Mouse (Mus musculus): ENCODE data around the gene Rbfox1. TPM values are rescaled to one million over a fixed set of nuclear protein-coding genes. Genes with fewer than 3 reads are reported as not detected.

The Rbfox1 gene
- polyA plus RNA-seq, 1 experiment from 2014 or later, result 0.71 TPM

DNA sequence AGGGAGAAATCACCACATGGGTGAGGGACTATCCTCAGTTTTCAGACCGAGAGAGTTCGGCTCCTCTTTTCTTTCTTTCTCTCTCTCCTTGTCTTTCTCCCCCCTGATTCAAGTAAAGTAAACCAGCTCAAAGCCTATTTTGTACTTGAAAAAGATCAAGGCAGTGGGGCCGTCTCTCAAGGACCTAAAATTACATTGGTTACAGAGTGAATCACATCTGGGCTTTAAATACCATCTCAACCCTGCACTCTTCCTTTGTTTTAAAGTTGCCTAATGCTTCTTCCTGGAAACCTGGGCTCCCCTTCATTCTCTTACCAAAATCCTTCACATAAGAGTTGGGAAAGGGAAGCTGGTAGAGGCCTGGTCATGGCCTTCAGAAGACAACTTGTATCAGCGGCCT lies 1267.2 kb downstream of the Rbfox1 start:
- H3K4me1 ChIP-seq, result peaks cover 57% of the 10 kb centered on the region
- no peak for DNase-seq (ENCODE audit: extremely low spot score, low spot score)
- 76% methylated on average over 4 of the region's 4 CpGs for WGBS

DNA sequence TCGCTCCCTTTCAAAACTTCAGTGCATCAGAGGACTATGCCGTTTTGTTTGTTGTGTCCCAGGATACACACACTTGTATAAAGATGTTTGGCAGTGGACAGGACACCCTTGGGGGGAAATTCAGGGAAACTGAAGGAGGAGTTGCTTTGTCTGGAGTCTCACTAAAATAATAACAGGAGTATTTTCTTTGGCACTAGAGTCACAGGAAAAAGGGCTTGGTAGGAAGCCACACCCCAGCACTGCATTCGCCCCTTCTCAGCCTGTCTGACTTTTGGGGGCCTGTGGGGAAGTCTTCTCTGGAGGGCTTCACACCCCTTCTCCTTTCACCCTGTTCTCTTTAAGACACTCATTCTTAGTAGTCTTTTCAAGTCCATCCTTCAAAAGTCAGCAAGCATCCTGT lies 1269.5 kb downstream of the Rbfox1 start:
- 91% methylated on average over 3 of the region's 3 CpGs for WGBS
- no peak for DNase-seq (ENCODE audit: extremely low spot score, low spot score)
- no peaks in the 10 kb centered on the region for H3K36me3 ChIP-seq (replicated peaks)

More for the DNA sequence above, 1267.2 kb downstream of the Rbfox1 start:
- Histone ChIP-seq H3K27me3 (ENCODE audit: poor library complexity, severe bottlenecking) (peaks cover 45% of the 10 kb centered on the region), H3K27ac (no peak overlapping the region), H3K4me3 (no peak overlapping the region), H3K9me3 (no peaks in the 10 kb centered on the region), H3K36me3 (replicated peaks) (no peaks in the 10 kb centered on the region)

DNA sequence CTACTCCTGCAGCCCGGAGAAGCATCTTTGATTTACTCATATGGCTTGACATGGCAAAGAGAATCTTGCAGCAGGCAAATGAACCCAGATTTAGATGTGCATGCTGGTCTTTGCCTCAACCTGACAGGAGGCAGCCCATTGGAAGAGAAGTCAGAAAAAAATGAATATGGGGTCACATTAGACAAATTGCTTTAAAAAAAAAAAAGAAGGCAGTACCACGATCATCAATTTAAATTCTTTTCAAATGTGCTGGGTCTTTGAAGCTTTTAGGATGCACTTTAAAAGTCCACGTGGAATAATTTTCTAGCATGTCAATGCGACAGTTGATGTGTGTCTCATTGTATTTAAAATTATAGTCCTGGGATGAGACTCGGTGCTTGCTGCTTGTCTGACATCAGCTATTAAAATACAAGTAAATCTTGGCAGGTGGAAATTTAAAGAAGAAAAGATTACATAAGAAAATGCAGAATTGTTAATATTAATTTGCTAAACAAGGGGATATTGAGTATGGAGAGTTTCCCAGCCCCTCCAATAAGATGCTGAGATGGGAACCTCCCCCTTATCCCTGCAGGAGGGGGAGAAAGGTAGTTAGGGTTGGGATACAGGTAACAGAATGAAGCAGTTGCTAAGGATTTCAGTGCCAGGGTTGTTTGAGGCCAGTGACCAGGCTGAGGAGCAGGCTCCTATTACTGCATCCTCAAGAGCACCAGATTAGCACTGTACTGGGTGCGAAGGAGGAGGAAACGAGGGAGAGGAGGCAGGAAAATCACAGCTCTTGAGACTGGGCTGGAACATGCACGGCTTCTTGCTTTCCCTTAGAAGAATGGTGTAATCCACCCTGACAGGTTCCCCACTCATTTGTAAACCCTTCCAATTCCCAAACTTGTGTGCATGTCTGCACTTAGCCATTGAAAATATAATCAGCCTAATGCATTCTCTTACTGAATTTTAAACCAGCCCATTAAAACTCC lies 1274.0 kb downstream of the Rbfox1 start:
- no peak overlapping the region for H3K27ac ChIP-seq
- H3K27me3 ChIP-seq (ENCODE audit: poor library complexity, severe bottlenecking), result peaks cover 10% of the 10 kb centered on the region
- H3K4me3 ChIP-seq, result no peak overlapping the region
- WGBS, result 79% methylated on average over 8 of the region's 8 CpGs
- DNase-seq (ENCODE audit: extremely low spot score, low spot score), result no peak
- peaks cover 39% of the 10 kb centered on the region for H3K4me1 ChIP-seq
- no peaks in the 10 kb centered on the region for H3K9me3 ChIP-seq
- no peaks in the 10 kb centered on the region for H3K36me3 ChIP-seq (replicated peaks)

More for the DNA sequence above, 1269.5 kb downstream of the Rbfox1 start:
- no peaks in the 10 kb centered on the region for H3K9me3 ChIP-seq
- peaks cover 32% of the 10 kb centered on the region for H3K27me3 ChIP-seq (ENCODE audit: poor library complexity, severe bottlenecking)
- no peak overlapping the region for H3K4me3 ChIP-seq
- peaks cover 53% of the 10 kb centered on the region for H3K4me1 ChIP-seq
- H3K27ac ChIP-seq, result no peak overlapping the region

DNA sequence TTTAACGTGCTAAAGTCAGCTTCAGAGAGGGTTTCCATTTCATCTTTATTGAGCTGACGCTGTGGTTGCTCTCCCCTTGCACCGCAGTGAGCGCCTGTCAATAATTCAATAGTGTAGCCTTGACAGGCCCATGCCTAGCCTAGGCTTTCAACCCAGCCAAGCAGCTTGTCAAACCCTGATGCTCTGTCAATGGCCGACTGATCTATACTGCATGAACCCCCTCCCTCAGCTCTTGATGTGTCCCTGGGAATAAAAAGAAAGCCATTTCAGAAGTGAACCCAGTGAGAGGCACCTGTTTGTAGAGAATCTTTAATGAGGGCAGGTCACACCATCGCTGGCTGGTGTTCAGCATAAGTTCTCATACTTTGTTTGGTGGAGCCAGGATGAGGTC lies 1274.7 kb downstream of the Rbfox1 start:
- 72% methylated on average over 6 of the region's 6 CpGs for WGBS
- Histone ChIP-seq H3K4me1 (peaks cover 46% of the 10 kb centered on the region), H3K4me3 (no peak overlapping the region), H3K27ac (no peak overlapping the region), H3K9me3 (no peaks in the 10 kb centered on the region), H3K27me3 (ENCODE audit: poor library complexity, severe bottlenecking) (peaks cover 3% of the 10 kb centered on the region; the same call in 1 of the 2 replicates), H3K36me3 (replicated peaks) (no peaks in the 10 kb centered on the region)
- no peak for DNase-seq (ENCODE audit: extremely low spot score, low spot score)

DNA sequence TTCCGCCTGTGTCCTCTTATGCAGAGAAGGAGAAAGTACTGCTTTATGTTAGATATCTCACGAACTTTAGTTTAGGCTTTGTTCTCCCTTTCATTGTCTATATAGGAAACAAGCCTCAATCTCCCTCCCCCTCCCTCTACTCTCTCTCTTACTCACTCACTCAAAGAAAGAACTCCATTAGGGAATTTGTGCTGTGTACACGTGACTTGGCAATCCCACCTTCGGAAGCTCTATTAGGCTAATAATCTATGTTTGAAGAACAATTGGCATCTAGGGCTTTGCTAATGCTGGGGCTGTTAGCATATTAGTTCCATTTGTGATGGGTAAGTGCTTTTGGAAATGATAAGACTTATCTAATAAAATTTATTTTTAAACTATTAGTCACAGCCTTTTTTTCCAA lies 1277.0 kb downstream of the Rbfox1 start:
- WGBS, result 49% methylated on average over 4 of the region's 4 CpGs
- H3K27me3 ChIP-seq (ENCODE audit: poor library complexity, severe bottlenecking), result no peaks in the 10 kb centered on the region; the same call in 1 of the 2 replicates

DNA sequence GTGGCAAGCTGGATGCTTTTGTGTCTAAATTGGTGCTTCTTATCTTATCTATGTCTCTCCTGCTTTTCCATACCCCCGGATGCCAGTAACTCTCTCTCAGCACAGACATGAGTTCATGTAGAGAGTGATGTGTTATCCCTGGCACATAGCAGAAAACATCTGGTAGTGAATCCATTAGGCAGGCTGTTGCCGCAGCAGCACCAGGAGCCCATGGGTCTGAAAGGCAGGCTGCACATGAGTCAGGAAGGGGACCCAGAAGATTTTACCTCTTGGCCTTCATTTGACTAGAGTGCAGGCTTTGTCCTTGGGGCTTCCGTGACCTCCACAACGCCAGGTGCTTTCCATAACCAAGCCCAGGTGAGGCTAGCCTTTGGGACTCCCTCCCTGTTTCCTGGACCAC lies 1278.5 kb downstream of the Rbfox1 start:
- no peaks in the 10 kb centered on the region for H3K9me3 ChIP-seq
- no peaks in the 10 kb centered on the region for H3K36me3 ChIP-seq (replicated peaks)
- no peak overlapping the region for H3K4me3 ChIP-seq
- no peaks in the 10 kb centered on the region for H3K27me3 ChIP-seq (ENCODE audit: poor library complexity, severe bottlenecking)
- WGBS, result 85% methylated on average over 4 of the region's 4 CpGs
- no peak for DNase-seq (ENCODE audit: extremely low spot score, low spot score)
- H3K27ac ChIP-seq, result peak overlapping the region; percentile 57
- H3K4me1 ChIP-seq, result peaks cover 43% of the 10 kb centered on the region

More for the DNA sequence above, 1277.0 kb downstream of the Rbfox1 start:
- H3K4me3 ChIP-seq, result no peak overlapping the region
- no peak for DNase-seq (ENCODE audit: extremely low spot score, low spot score)
- H3K4me1 ChIP-seq, result peaks cover 49% of the 10 kb centered on the region
- H3K9me3 ChIP-seq, result no peaks in the 10 kb centered on the region
- no peaks in the 10 kb centered on the region for H3K36me3 ChIP-seq (replicated peaks)
- H3K27ac ChIP-seq, result no peak overlapping the region; the same call in 1 of the 2 replicates

DNA sequence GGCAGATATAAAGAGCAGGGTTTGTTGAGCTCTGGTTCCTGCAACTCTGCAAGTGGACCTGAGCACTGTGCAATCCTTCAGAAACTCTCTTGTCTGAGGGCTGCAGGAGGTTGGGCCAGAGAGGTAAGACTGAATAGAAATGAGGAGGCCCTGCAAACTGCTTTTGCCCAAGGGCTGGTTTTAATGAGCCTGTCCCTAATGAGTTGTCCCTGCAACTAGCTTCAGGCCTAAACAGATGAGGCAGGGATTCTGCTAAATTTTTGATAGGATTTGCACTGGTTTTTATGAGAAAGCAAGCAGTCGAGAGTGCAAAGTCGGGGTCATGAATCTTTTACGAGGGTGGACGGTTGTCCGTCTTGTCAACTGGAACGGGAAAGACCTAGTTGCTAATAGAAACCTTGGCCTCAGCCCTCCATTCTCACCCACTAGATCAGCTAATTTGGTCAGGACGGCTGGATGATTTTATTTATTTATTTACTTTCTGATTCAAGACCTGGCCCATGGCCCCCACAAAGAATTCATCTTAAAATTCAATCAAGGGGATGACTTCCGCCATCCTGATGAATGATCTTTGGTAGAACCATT lies 1279.1 kb downstream of the Rbfox1 start:
- H3K27me3 ChIP-seq (ENCODE audit: poor library complexity, severe bottlenecking), result no peaks in the 10 kb centered on the region
- no peaks in the 10 kb centered on the region for H3K36me3 ChIP-seq (replicated peaks)
- peak overlapping the region; percentile 57; the same call in 1 of the 2 replicates for H3K27ac ChIP-seq
- peaks cover 37% of the 10 kb centered on the region for H3K4me1 ChIP-seq
- no peaks in the 10 kb centered on the region for H3K9me3 ChIP-seq
- 59% methylated on average over 8 of the region's 8 CpGs for WGBS
- H3K4me3 ChIP-seq, result no peak overlapping the region
- no peak for DNase-seq (ENCODE audit: extremely low spot score, low spot score)

DNA sequence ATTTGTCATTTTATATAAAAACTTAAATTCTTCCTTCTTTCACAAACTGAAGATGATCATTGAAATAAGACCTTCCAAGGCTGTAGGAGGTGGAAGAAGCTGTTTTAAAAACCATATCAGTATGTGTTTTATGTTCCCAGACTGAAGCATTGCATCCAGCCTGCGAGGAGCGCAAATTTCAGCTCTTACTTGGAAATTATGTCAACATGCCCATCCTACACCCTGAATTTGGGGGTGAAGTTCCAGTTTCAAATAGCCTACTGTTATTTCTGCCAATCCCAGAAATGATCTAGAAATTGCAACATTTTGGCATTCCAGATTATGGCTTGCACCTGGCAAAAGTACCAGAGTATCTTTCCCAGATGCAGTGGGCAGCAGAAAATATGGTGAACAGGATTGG lies 1290.8 kb downstream of the Rbfox1 start:
- WGBS, result 95% methylated on average over 2 of the region's 2 CpGs
- no peak overlapping the region for H3K4me3 ChIP-seq
- no peak for DNase-seq (ENCODE audit: extremely low spot score, low spot score)

DNA sequence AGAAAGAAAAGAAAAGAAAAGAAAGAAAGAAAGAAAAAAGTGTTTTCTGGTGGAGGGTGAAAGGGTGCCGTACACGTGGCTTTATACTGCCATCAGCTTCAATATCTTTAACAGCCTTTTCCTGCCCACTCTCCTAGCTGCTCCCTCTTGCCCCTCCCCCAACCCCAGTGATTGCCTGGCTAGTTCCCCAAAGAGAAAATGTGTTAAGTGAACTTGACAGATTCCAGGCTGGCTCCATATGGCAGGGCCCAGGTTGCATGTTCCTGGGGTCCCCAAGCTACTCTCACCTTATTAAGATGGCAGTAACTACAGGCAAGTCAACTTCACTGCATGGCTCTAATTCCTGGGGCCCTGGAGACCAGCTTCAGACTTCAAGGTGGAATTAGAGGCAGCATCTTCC lies 1302.6 kb downstream of the Rbfox1 start:
- WGBS, result 76% methylated on average over 2 of the region's 2 CpGs
- Histone ChIP-seq H3K9me3 (no peaks in the 10 kb centered on the region), H3K4me1 (0 out of 2 replicates have a peak, but pooled peaks cover 9% of the 10 kb centered on the region), H3K27me3 (ENCODE audit: poor library complexity, severe bottlenecking) (no peaks in the 10 kb centered on the region), H3K27ac (no peak overlapping the region), H3K4me3 (no peak overlapping the region), H3K36me3 (replicated peaks) (no peaks in the 10 kb centered on the region)
- no peak for DNase-seq (ENCODE audit: extremely low spot score, low spot score)

More for the DNA sequence above, 1290.8 kb downstream of the Rbfox1 start:
- Histone ChIP-seq H3K4me1 (peaks cover 10% of the 10 kb centered on the region), H3K27me3 (ENCODE audit: poor library complexity, severe bottlenecking) (no peaks in the 10 kb centered on the region), H3K27ac (no peak overlapping the region), H3K9me3 (no peaks in the 10 kb centered on the region), H3K36me3 (replicated peaks) (no peaks in the 10 kb centered on the region)

DNA sequence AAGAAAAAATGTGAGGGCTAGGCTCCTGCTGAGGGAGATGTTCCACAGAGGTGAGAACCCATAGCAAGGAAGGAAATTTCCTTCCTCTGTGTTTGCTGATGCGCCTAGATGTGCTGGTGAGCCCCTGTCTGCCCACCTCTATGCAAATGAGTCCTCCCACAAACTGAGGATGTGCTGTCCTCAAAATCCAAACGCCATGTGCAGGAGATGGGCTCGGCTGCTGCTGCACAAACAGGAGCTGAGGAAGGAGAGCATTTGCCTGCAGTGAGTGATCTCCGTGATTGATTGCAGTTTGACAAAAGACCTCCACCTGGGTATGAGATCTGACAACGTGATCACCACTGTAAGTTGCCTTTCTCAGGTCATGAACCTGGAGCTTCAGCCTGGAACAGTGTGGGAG lies 1308.4 kb downstream of the Rbfox1 start:
- Histone ChIP-seq H3K9me3 (no peaks in the 10 kb centered on the region), H3K36me3 (replicated peaks) (no peaks in the 10 kb centered on the region), H3K27me3 (ENCODE audit: poor library complexity, severe bottlenecking) (no peaks in the 10 kb centered on the region), H3K4me3 (no peak overlapping the region), H3K4me1 (peaks cover 13% of the 10 kb centered on the region), H3K27ac (no peak overlapping the region)
- DNase-seq (ENCODE audit: extremely low spot score, low spot score), result no peak
- WGBS, result 78% methylated on average over 5 of the region's 5 CpGs

DNA sequence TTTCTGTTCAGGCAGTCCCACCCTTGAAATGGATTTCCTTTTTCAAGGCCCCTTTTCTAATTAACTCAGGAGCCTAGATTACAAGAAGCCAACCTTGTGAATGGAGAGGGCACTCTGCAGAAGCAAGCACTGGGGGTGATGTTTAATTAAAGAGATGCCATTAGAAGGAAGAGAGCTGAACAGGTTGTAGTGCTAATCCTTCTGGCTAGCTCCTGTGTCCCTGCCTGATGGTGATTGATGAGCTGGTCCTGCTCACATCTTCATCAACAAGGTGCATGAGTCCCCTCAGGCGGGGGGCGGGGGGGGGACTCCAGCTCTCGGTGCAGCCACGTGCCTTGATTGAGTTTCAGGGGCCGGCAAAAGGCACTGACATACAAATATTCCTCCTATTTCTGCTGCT lies 1312.8 kb downstream of the Rbfox1 start:
- Histone ChIP-seq H3K27ac (no peak overlapping the region), H3K27me3 (ENCODE audit: poor library complexity, severe bottlenecking) (no peaks in the 10 kb centered on the region), H3K36me3 (replicated peaks) (no peaks in the 10 kb centered on the region), H3K4me3 (no peak overlapping the region), H3K9me3 (no peaks in the 10 kb centered on the region), H3K4me1 (peaks cover 13% of the 10 kb centered on the region)
- no peak for DNase-seq (ENCODE audit: extremely low spot score, low spot score)
- 77% methylated on average over 5 of the region's 5 CpGs for WGBS

DNA sequence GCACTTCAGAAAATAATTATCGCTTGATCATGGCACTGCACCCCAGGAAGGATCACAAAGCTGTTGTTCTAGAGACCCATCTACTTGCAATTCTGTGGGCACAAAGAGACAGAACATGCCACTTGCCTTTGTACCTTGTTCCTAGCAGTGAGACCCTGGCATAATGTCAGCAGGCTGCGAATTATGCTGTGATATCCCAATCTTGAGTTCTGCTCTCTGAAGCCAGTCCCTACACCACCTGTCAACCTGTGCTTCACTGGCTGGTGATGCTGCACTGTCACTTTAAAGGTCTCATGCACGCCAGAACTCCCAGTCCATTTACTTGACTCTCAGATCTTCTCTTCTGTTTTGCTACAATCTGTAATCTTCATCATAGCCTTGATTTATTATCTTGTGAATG lies 1315.1 kb downstream of the Rbfox1 start:
- H3K4me1 ChIP-seq, result peaks cover 13% of the 10 kb centered on the region
- H3K9me3 ChIP-seq, result no peaks in the 10 kb centered on the region
- no peaks in the 10 kb centered on the region for H3K36me3 ChIP-seq (replicated peaks)
- H3K27me3 ChIP-seq (ENCODE audit: poor library complexity, severe bottlenecking), result no peaks in the 10 kb centered on the region
- no peak overlapping the region for H3K27ac ChIP-seq
- 91% methylated on average over 3 of the region's 3 CpGs for WGBS
- DNase-seq (ENCODE audit: extremely low spot score, low spot score), result no peak
- no peak overlapping the region for H3K4me3 ChIP-seq

DNA sequence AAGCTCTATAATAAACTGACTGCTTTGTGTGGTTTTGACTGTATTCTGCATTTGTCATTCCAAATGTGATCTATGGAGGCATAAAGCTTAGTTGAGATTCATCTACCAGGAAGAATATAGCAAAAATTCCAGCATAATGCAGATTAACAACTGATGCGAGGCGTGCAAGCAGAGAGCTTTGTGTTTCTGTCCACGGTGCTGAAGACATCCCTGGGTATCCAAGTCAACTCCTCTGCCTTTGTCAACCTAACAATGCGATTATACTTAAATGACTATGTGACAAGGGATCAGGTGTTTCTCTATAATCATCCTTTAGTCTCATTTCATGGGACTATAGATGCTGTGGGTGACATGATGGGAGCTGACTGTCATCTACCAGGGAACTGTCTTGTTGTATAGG lies 1316.7 kb downstream of the Rbfox1 start:
- Histone ChIP-seq H3K27ac (no peak overlapping the region), H3K9me3 (no peaks in the 10 kb centered on the region), H3K27me3 (ENCODE audit: poor library complexity, severe bottlenecking) (no peaks in the 10 kb centered on the region), H3K4me1 (peaks cover 13% of the 10 kb centered on the region), H3K4me3 (no peak overlapping the region), H3K36me3 (replicated peaks) (no peaks in the 10 kb centered on the region)
- DNase-seq (ENCODE audit: extremely low spot score, low spot score), result no peak
- WGBS, result 77% methylated on average over 4 of the region's 4 CpGs

Measured in forebrain, embryonic 10.5 days (tissue).